Mouse (Mus musculus): ENCODE results near the gene Gm27029. TPM values are rescaled to one million over a fixed set of nuclear protein-coding genes. Genes with fewer than 3 reads are reported as not detected.
"Not testable (repeated sequence)": the region's sequence is repeated elsewhere in the genome, so short reads cannot be mapped to it uniquely, and the experiment has no call there.

The Gm27029 gene
- polyA plus RNA-seq, 1 experiment from 2014 or later, result 6.7 TPM

- no peak overlapping the region for H3K4me2 ChIP-seq (replicated peaks)
- no peak overlapping the region for H3K4me3 ChIP-seq
- peaks cover 6% of the 10 kb centered on the region for H3K4me1 ChIP-seq
- WGBS, result 88% methylated on average over 2 of the region's 2 CpGs
- H3K27ac ChIP-seq, result no peak overlapping the region
- H3K27me3 ChIP-seq (replicated peaks), result no peaks in the 10 kb centered on the region
- H3K9me3 ChIP-seq, result no peaks in the 10 kb centered on the region
- H3K9ac ChIP-seq, result no peak overlapping the region
- ATAC-seq (ENCODE audit: low FRiP score, low read depth), result no peak
- peaks cover 39% of the 10 kb centered on the region for H3K36me3 ChIP-seq
Measured at GRCm38 (mm10) chr11:101415306-101415705, 9.3 kb downstream of the Gm27029 start.

- no peak overlapping the region for H3K4me3 ChIP-seq
- H3K9ac ChIP-seq, result no peak overlapping the region
- no peak overlapping the region for H3K27ac ChIP-seq
- H3K4me1 ChIP-seq, result no peaks in the 10 kb centered on the region
- 7% methylated on average over 8 of the region's 8 CpGs for WGBS
- H3K4me2 ChIP-seq (replicated peaks), result no peak overlapping the region
- H3K27me3 ChIP-seq (replicated peaks), result no peaks in the 10 kb centered on the region
- no peaks in the 10 kb centered on the region for H3K36me3 ChIP-seq
- no peaks in the 10 kb centered on the region for H3K9me3 ChIP-seq
- ATAC-seq (ENCODE audit: low FRiP score, low read depth), result no peak
Measured at GRCm38 (mm10) chr11:101395110-101395509, 29.5 kb downstream of the Gm27029 start.

GRCm38 (mm10) chr11:101381817-101382216 is 42.8 kb downstream of the Gm27029 start:
- no peaks in the 10 kb centered on the region for H3K4me1 ChIP-seq
- H3K4me2 ChIP-seq (replicated peaks), result no peak overlapping the region
- WGBS, result 14% methylated on average over 4 of the region's 4 CpGs
- H3K9ac ChIP-seq, result no peak overlapping the region
- no peaks in the 10 kb centered on the region for H3K9me3 ChIP-seq
- no peak overlapping the region for H3K4me3 ChIP-seq
- no peak for ATAC-seq (ENCODE audit: low FRiP score, low read depth)
- no peak overlapping the region for H3K27ac ChIP-seq
- H3K27me3 ChIP-seq (replicated peaks), result no peaks in the 10 kb centered on the region
- H3K36me3 ChIP-seq, result no peaks in the 10 kb centered on the region

GRCm38 (mm10) chr11:101378926-101379325 is 45.7 kb downstream of the Gm27029 start:
- H3K36me3 ChIP-seq, result no peaks in the 10 kb centered on the region
- ATAC-seq (ENCODE audit: low FRiP score, low read depth), result no peak
- H3K4me2 ChIP-seq (replicated peaks), result no peak overlapping the region
- no peaks in the 10 kb centered on the region for H3K9me3 ChIP-seq
- no peak overlapping the region for H3K9ac ChIP-seq
- H3K27me3 ChIP-seq (replicated peaks), result no peaks in the 10 kb centered on the region
- H3K27ac ChIP-seq, result no peak overlapping the region
- 79% methylated on average over 6 of the region's 6 CpGs for WGBS
- no peak overlapping the region for H3K4me3 ChIP-seq
- no peaks in the 10 kb centered on the region for H3K4me1 ChIP-seq

- not testable (repeated sequence) for H3K4me2 ChIP-seq (replicated peaks); H3K9me3 ChIP-seq; H3K27ac ChIP-seq; H3K9ac ChIP-seq; H3K4me1 ChIP-seq; ATAC-seq (ENCODE audit: low FRiP score, low read depth); H3K27me3 ChIP-seq (replicated peaks); H3K4me3 ChIP-seq; H3K36me3 ChIP-seq
- WGBS, result 95% methylated on average over 8 of the region's 8 CpGs
Measured at GRCm38 (mm10) chr11:101378196-101378595, 46.4 kb downstream of the Gm27029 start.

- Histone ChIP-seq H3K4me1 (no peaks in the 10 kb centered on the region), H3K9me3 (no peaks in the 10 kb centered on the region), H3K27ac (no peak overlapping the region), H3K27me3 (replicated peaks) (no peaks in the 10 kb centered on the region), H3K9ac (no peak overlapping the region), H3K4me3 (no peak overlapping the region), H3K36me3 (no peaks in the 10 kb centered on the region), H3K4me2 (replicated peaks) (no peak overlapping the region)
- ATAC-seq (ENCODE audit: low FRiP score, low read depth), result no peak
- WGBS, result 74% methylated on average over 7 of the region's 7 CpGs
Measured at GRCm38 (mm10) chr11:101374421-101374938, 50.1 kb downstream of the Gm27029 start.

DNA sequence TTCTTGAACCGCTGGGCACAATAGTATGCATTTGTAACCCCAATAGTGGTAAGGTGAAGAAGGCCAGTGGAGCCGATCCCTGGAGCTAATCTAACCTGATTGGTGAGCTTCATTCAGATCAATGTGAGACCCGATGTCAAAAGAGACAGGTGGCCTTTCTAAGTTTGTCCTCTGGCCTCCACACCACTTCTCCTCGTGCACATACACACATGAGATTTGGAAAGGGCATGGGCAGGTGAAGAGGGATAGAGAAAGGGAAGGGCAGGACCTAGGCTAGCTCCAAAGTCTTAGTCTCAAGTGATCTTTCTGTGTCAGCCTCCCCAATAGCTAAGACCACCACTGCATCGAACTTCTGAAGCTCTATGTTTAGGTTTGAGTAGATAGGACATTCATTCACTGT is 54.5 kb downstream of the Gm27029 start:
- WGBS, result 81% methylated on average over 5 of the region's 5 CpGs
- no peaks in the 10 kb centered on the region for H3K36me3 ChIP-seq
- H3K27ac ChIP-seq, result no peak overlapping the region
- H3K27me3 ChIP-seq (replicated peaks), result no peaks in the 10 kb centered on the region
- no peaks in the 10 kb centered on the region for H3K4me1 ChIP-seq
- H3K9ac ChIP-seq, result no peak overlapping the region
- ATAC-seq (ENCODE audit: low FRiP score, low read depth), result no peak
- no peaks in the 10 kb centered on the region for H3K9me3 ChIP-seq
- H3K4me2 ChIP-seq (replicated peaks), result no peak overlapping the region
- H3K4me3 ChIP-seq, result no peak overlapping the region

DNA sequence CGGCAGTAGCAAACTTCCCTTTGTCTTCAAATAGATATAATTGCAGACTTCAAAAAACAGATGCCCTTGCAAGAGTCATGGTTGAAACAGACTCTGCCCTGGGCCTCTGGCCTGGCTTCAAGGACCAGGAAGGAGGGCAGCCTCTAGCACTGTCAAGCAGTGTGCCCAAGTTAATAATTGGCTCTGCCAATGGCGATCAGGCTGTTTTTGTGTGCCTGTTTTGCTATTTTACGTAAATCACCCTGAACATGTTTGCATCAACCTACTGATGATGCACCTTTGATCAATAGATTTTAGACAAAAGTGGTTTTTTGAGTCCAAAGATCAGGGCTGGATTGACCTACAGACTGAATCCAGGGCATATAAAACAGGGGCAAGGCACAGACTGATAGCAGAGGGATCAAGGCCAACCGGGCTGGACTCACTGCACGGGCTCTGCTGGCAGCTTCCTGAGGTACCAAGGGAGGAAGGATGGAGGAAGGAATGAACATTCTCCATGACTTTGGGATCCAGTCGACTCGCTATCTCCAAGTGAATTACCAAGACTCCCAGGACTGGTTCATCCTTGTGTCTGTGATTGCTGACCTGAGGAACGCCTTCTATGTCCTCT is 57.2 kb downstream of the Gm27029 start, which contains the start of gene G6pc:
Gene G6pc, plus strand, starts transcription at position 236 of the 610 bp plus-strand sequence.
- no peak within 1 kb of the TSS for H3K4me3 ChIP-seq
- no peaks in the 10 kb centered on the region for H3K36me3 ChIP-seq
- H3K4me2 ChIP-seq (replicated peaks), result no peak within 1 kb of the TSS
- 87% methylated on average over 8 of the region's 8 CpGs for WGBS
- H3K4me1 ChIP-seq, result no peaks in the 10 kb centered on the region
- no peaks in the 10 kb centered on the region for H3K9me3 ChIP-seq
- H3K27ac ChIP-seq, result no peak within 1 kb of the TSS
- no peaks in the 10 kb centered on the region for H3K27me3 ChIP-seq (replicated peaks)
- ATAC-seq (ENCODE audit: low FRiP score, low read depth), result no peak
- no peak within 1 kb of the TSS for H3K9ac ChIP-seq

- Histone ChIP-seq H3K36me3 (no peaks in the 10 kb centered on the region), H3K27me3 (replicated peaks) (no peaks in the 10 kb centered on the region), H3K4me3 (no peak overlapping the region), H3K27ac (no peak overlapping the region), H3K4me1 (no peaks in the 10 kb centered on the region), H3K4me2 (replicated peaks) (no peak overlapping the region), H3K9ac (no peak overlapping the region), H3K9me3 (no peaks in the 10 kb centered on the region)
- 88% methylated on average over 5 of the region's 5 CpGs for WGBS
- no peak for ATAC-seq (ENCODE audit: low FRiP score, low read depth)
Measured at GRCm38 (mm10) chr11:101364531-101364931, 60.1 kb downstream of the Gm27029 start.

- no peak for ATAC-seq (ENCODE audit: low FRiP score, low read depth)
- WGBS, result 65% methylated on average over 3 of the region's 3 CpGs
- Histone ChIP-seq H3K27ac (no peak overlapping the region), H3K36me3 (no peaks in the 10 kb centered on the region), H3K4me1 (no peaks in the 10 kb centered on the region), H3K4me2 (replicated peaks) (no peak overlapping the region), H3K9me3 (no peaks in the 10 kb centered on the region), H3K27me3 (replicated peaks) (no peaks in the 10 kb centered on the region), H3K4me3 (no peak overlapping the region), H3K9ac (no peak overlapping the region)
Measured at GRCm38 (mm10) chr11:101360651-101361113, 63.9 kb downstream of the Gm27029 start.

DNA sequence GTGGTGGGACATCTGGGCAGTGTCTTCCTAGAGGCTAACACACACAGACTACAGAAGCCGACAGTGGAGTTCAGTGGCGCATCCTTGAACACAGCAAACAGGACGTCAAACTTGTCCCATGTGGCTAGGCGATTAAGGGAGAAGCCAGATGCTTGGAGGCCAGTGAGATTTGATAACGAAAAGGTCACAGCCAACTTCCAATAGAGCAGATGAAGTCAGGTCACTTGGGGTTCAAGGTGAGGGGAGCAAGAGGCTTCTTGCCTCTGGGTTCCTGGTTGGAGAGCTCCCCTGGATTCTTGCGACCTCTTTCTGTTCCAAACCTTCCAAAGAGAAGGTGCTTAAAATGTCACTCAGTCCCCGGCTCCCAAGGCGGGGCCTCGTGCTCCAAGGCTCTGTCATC is 64.8 kb downstream of the Gm27029 start:
- H3K4me2 ChIP-seq (replicated peaks), result no peak overlapping the region
- H3K9me3 ChIP-seq, result no peaks in the 10 kb centered on the region
- ATAC-seq (ENCODE audit: low FRiP score, low read depth), result no peak
- no peak overlapping the region for H3K4me3 ChIP-seq
- H3K4me1 ChIP-seq, result no peaks in the 10 kb centered on the region
- no peak overlapping the region for H3K27ac ChIP-seq
- H3K27me3 ChIP-seq (replicated peaks), result no peaks in the 10 kb centered on the region
- H3K9ac ChIP-seq, result no peak overlapping the region
- WGBS, result 71% methylated on average over 9 of the region's 9 CpGs
- H3K36me3 ChIP-seq, result no peaks in the 10 kb centered on the region

DNA sequence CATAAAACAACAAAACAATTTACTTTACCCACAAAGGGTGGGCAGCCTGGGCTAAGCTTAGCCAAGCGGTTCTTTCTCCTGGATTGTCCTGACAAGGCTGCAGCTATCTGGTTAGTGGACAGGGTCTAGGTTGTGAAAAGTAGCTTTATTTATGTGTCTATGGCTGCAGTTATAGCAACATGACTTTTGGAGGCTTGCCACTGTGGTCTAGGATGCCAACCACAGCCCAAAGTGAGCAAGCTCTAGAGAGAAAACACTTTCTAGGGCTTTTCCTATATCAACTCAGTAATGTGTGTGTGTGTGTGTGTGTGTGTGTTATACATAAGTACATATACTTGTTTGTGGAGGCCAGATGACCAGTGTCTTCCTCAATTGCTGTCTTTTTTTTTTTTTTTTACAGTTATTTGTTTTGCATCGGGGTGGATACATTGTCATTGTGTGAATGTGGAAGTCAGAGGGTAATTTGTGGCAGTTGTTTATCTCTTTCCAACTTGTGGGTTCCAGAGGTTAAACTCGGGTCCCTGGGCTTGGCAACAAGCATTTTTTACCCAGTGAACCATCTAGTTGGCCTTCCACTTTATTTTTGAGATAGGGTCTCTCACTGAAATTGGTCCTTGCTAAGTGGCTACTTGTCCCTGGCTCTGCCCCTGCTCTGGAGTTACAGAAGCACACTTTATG is 67.0 kb downstream of the Gm27029 start:
- Histone ChIP-seq H3K4me1 (no peaks in the 10 kb centered on the region), H3K9me3 (no peaks in the 10 kb centered on the region), H3K9ac (no peak overlapping the region), H3K27me3 (replicated peaks) (no peaks in the 10 kb centered on the region), H3K27ac (no peak overlapping the region), H3K4me2 (replicated peaks) (no peak overlapping the region), H3K4me3 (no peak overlapping the region), H3K36me3 (no peaks in the 10 kb centered on the region)
- no peak for ATAC-seq (ENCODE audit: low FRiP score, low read depth)
- 86% methylated on average over 3 of the region's 3 CpGs for WGBS
